Mouse (Mus musculus) liver (tissue): ENCODE measurements at regions not wholly inside any gene's neighbourhood (a gene's known extent, or its start where the extent isn't known, plus 50 kb on each side); places are given as distances from the start of the nearest gene placed in this dataset.
A peak's percentile ranks its signal among the peaks of the same experiment; 100 is the strongest.
"Not testable (repeated sequence)": the region's sequence is repeated elsewhere in the genome, so short reads cannot be mapped to it uniquely, and the experiment has no call there.

ENCODE experiments used
- DNase-seq: peaks from one replicate; pipeline ENCODE4 v3.0.0-alpha.2; 2020; ENCODE audit warnings: mixed read lengths

DNA sequence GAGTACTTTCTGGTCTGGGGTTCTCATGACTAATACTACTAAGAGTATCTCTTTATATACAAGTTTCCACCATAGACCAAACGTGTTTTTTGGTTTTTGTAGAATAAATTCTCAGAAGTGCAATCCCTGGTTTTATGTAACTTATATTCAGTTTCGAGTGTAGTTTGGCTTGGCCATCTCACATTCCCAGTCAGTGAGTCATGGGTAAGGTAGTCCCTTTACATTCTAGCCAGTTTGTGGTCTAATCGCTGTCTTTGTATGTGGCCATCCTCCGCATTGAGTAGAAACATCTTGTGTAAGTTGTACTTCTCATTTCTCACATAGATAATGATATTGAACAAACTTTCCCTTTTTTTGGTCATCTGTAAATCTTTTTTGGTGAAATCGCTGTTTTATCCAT is 88.3 kb downstream of the Anxa5 start:
- no peak for DNase-seq

DNA sequence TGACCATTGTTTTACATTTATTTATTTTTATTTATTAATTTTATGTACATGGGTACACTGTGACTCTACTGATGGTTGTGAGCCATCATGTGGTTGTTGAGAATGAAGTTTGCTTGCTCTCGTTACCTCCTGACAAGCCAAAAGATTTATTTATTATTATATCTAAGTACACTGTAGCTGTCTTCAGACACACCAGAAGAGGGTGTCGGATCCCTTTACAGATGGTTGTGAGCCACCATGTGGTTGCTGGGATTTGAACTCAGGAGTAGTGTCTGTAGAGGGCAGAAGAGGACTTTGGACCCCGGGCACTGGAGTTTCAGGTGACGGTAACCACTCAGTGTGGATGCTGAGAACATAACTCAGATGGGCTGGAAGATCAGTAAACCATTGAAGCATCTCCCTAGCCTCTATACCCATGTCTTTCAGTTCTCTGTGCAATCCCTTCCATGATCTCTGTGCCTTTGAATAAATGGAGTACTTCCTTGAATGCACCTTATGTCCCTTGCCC is 92.2 kb downstream of the Anxa5 start:
- DNase-seq, result no peak

DNA sequence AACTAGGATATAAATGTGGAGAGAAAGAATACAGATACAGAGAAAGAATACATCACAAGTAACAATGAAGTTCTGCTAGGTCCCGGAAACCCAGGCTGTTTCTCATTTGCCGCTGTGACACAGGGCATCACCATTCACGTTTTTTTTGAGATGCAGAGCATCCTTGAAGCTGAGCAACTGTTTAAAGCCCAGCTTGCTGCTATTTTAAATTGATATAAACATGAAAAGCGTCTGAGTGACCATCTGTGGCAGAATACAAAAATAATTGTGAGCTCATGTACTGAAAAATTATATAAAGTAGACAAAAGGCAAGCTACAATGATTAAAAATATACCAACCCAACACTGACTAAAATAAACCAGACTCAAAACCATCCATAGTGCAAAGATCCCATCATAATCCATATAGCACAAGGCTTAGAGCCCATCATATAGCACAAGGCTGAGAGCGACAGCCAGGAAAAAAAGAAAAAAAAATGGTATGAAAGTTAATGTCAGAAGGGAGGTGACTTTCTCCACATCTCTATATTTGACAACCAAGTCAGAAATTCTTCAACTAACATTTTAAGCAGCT is 94.0 kb downstream of the Anxa5 start:
- DNase-seq, result no peak

DNA sequence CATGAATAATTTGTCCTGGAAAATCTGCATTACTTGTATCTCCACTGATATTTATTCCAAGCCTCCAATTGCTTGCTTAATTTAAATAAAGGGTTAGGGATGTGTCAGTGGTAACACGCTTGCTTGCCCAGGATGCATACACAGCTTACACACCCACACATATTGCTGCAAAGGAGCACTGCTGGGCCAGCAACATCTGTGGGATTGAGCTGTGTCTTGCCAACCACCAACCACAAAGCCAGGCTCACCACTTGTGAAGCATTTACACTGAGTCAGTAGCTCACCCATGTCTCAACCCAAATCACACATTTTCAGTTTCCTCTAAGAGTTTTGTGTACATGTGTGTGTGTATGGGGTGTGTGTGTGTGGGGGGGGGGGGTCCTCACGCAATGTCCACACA is 100.0 kb downstream of the Anxa5 start:
- no peak for DNase-seq

DNA sequence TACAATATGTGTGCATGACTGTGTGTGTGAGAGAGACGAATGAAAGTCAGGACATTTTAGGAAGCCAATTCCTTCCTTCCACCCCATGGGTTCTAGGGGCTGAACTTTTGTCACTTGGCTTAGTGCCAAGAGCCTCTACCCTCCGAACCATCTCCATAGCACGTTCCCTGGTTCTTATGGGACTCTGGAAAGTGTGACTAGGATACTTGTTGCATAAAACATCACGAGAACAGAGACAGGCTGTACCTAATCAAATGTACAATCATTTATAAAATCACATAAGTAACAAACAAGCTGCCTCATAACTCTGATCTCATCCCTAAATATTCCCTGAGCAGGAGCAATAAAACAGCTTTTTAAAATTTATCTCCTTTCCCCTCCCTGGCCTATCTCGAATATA is 100.8 kb downstream of the Anxa5 start:
- no peak for DNase-seq

DNA sequence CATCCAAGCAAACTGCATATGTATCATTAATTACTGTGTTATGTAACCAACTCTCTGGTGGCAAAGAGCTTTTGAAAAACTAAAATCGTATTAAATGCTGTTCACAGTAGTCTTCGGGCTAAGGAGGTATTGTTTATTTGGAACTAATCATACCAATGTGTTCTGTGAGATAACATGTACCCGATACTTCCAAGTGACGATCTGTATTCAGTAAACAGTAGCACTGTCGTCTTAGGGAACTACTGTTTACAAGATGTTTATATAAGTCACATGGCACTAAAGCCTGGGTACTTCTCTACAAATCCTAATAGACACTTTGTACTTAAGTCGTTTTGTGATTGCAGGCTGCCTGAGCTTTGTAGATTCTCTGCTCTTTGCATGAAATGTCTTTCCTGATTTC is 114.8 kb downstream of the Anxa5 start:
- no peak for DNase-seq

DNA sequence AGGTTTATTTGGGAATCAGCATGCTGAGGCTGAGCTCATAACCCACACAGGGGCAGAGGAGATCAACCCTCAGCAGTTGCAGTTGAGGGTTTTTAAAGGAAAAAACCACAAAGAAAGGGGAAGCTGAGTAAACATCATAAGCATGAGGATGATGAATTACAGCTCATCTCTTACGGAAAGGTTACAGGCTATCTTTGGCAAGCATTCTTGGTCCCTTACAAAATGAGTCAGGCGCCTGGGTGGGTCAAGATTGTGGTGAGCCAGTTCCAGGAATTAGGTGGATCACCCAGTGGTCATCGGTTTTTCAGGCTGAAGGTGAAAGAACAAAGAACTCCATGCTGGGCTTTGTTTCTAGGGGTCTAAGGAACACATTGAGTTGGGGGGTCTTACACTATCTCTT is 121.5 kb downstream of the Anxa5 start:
- DNase-seq, result not testable (repeated sequence)

DNA sequence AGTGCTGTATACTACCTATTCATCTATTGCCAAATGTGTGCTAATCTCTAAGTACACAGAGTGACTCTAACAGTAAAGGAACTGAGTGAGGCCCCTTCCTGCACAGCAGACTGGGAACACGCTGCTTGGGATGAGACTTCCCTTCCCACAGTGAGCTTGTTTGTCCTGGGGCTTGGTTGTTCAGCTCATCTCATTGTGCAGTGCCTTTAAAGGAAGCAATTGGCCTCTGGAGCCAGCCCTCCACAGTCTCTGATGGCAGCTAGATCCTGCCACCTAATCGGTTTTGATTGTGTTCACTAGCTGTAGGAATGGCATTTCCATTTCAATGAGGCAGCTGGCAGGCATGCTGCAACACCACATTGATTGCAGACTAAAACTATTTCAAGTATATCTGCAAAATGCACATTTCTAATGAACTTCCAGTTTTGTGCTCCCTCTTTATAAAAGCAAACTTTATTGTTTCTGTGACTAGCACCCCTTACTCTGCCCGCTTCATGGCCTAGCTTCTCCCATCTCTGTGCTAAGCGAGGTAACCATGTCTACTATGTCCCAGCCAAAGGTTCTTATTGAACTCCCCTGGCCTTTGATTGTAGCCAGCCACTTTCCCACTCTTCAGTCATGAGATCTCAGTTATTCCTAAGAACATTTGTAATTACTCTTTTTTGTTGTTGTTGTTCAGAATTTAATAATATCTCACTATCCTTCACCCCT is 123.5 kb downstream of the Anxa5 start:
- DNase-seq, result no peak

DNA sequence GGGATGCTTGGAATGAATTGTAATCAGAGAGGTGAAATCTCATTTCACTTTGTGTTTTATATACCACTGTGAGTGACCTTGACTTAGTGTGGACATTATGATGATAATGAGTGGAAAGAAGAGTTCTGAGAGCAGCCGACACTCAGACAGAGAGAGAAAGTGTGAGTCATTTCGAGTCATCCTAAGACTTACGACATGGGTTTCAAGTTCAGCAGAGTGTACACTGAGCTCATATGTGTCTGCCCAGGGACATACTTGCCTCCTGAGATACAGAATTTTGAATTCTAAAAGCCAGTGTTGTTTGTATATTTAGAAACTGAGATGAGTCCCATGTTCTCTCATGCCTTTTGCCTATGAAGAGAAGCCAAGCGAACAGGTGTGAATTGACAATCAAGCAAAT is 126.6 kb downstream of the Anxa5 start:
- DNase-seq, result no peak

DNA sequence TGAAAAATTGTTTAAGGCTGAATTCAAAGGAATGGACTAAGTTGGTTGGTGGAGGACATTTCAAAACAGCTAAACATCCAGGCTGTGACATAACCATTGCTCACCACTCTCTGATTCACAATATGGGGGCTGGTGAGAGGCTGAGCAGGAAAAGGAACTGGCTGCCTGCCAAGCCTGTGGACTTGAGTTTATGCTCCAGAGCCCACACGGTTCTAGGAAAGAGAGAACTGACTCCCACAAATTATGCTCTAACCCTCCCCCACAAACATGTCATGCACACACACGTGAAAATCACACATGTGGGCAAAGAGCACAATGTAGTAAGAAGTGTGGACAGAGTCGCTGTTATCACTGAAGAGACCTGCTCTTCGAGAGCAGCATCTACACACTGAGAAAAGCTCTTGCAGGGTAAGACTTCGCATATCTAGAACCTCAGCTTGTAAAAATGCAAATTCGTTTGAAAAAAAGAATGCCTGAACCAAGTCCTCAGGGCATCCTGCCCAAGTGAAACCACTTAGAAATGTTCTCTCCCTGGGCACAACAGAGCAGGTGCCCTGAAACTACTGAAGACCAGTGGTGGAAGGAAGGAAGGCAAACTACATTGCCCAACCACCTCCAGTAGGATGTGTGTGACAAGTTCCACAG is 118.9 kb upstream of the Qrfpr start:
- peak; percentile 11 for DNase-seq

DNA sequence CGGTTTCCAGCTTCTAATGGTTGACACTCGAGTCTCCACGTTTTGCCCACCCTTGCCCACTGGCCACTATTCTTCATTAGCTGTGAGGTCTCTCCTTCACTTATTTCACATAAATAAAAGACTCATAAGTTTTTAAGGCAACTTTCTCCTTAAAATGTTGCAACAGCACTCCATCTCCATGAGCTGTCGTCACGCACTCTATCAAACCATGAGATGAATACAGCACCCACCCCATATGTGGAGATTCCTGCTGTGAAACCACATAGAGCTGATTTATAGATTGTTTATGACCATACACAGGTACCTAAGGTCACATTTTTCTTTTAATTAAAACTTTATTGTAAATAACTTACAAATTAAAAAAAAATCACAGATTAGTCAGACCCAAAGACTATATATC is 117.5 kb upstream of the Qrfpr start:
- no peak for DNase-seq

DNA sequence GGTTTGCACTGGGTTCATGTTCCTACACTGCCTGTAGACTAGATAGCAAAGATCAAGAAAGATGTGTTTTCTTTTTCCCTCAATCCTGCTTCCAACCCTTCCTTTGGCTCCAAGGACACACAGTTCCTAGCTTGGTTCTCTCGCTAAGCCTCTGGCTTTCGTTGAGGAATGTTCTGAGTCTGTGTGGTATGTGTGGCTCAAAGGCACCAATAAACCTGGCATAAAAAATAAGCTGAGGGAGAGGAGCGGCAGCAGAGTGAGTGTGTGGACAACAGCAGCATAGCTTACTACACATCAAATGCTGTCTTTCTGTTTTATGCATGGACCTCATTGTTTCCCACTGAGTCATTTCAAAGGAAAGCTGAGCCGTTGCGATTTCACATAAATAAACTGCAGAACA is 112.2 kb upstream of the Qrfpr start:
- no peak for DNase-seq

DNA sequence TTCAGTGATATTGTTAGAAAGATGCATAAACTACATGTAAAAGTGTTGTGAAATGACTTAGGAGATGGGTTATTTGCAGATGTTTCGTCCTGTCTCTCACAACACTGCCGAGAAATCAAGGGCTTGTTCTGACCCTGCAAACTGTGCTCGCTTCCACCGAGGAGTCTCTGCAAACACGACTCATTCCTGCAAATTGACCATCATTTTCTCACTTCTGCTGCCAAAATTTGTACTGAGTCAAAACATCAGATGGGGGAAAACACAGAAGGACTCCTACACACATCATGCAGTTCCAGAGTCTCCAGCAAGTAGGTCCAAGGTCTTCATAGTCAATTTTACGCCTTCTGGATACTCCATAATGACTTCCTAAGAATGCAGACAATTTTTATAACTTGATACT is 109.9 kb upstream of the Qrfpr start:
- DNase-seq, result no peak

DNA sequence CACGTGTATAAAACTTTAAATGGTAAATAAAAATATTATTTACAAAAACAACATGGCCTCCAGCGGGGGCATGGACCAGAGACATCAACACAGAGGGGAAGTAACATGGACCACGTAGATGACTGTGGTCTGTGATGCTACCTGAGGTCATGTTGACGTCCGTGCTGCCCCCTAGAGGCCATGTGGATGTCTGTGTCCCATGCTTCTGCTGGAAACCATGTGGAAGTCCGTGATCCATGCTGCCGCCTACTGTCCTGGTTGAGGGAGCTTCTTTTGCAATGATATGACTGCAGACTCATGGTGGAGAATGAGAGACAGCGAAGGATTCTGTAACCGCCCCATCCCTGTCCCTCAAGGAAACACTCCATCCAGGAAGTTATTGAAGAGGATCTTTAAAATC is 108.5 kb upstream of the Qrfpr start:
- peak; percentile 63 for DNase-seq

DNA sequence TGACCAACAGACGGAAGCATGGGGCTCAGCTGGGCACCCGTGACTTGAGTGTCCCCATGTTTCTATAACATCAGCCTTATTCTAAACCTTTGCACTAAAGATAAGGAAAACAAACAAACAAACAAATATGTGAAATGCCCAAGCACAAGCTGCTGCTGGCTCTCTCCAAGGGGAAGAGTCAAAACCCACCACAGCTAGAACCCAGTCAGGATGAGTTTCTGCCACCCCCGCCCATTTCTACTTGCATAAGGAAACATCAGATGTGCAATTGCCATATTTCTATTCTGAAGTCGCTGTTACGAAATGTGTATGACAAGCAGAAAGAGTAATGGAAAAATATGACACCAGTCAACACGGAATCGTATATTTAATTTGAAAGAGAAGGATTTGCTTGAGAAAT is 107.5 kb upstream of the Qrfpr start:
- no peak for DNase-seq

DNA sequence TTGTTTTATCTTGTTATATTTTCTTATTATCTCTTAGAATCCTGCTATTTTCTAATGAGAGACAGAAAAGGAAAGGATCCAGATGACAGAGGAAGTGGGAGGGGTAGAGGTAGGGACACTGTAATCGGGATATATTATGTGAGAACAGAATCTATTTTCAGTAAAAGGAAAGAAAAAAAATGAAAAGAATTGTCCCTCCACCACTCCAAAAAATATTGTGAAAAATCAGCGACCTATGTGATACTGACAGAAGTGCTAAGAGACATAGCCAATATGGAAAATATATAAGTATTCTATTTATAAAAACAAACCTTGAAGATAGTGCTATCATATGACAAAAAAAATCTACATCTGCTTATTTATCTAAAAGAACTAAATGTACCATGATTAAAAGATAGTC is 106.8 kb upstream of the Qrfpr start:
- DNase-seq, result no peak

DNA sequence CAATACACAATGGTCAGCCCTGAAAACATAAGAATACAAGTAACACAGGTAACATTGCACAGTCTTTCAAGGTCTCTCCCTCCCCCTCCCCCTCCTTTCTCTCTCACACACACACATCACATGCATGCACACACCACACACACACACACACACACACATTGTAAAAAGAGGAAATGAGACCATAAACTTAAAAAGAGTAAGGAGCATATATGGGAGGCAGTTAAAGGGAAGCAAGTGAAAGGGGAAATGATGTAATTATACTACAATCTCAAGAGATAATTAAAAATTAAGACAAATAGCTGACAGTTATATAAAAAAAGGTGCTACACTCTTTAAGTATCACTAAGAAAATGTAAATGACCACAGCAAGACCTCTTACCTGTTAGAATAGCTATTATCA is 96.5 kb upstream of the Qrfpr start:
- no peak for DNase-seq

DNA sequence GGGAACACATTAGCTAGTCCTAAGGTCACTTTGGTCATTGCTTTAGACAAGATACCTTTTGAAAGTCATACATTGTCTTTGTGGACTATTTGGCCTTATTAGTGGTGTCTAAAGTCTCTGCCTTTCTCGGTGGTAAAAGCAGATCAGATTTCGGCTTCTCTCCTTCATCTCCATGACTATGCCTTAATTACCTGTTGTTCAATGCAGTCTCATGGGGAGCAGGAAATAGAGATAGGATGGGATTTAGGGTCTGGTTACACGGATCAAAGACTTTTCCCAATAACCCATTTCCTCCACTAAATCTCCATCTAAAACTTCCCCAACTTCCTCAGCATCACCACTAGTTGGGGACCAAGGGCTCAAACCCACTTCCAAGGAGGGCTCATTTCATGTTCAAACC is 89.2 kb upstream of the Qrfpr start:
- no peak for DNase-seq

DNA sequence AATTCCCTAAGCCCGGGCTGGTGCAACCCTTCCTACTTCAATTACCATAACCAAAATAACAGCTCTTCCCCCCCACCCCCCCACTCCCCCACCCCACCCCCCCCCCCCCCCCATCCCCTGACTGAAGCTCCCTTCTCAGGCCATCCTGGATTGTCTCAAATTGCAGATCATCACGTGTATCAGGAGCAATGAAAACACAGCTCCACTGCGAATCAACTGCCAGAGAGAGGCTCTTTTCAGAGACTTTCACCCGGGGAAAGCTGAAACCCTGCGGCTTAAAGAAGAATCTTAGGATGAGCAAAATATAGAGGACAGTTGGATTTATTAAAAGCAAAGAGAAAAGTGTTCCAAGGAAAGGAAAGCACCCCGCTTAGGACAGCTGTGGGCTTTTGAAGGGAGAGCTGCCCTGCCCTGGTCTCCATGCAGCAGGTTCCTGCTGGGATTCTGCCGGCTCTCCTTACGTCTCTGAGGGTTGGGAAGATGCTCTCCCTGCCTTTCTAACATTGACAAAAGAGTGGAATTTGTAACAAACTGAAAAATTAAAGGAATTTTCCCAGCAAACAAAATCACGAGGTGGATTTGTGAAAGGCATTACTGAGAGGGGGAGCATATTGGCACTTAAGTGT is 88.6 kb upstream of the Qrfpr start:
- no peak for DNase-seq

DNA sequence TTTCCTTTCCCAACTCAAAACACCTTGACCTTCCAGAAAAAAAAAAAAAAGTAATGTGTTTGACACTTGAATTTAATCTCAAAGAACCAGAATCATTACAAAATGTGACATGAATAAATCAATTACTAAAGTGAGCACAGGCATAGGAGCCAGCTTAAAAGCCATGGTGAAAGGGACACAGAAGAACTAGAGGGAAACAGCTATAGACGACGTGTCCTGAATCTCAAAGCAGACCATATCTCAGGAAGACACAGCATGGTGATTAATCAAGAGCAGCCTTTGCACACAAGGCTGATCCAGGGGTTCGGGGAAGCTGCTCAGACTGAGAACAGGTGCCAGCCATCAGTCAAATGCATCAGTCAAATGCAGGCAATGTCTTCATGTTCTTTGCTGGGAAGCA is 74.7 kb upstream of the Qrfpr start:
- DNase-seq, result no peak

DNA sequence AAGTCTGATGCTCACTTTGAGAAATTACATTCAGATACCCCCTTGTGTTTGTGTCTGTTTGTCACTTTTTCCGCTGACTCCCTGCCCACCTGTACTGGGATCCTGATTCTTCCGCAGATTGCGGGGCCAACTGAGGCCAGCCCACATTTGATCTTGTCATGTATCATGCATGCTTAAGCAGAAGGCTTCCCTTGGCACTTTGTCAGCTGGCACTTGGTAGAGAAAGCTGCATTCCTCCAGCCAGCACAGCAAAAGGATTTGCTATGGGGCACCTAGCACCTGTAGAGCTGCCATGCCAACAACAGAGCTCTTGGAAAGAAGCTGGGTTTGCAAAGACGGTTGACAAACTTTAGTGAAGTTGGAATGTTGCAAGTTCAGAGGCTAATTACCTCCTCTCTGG is 69.9 kb upstream of the Qrfpr start:
- no peak for DNase-seq

DNA sequence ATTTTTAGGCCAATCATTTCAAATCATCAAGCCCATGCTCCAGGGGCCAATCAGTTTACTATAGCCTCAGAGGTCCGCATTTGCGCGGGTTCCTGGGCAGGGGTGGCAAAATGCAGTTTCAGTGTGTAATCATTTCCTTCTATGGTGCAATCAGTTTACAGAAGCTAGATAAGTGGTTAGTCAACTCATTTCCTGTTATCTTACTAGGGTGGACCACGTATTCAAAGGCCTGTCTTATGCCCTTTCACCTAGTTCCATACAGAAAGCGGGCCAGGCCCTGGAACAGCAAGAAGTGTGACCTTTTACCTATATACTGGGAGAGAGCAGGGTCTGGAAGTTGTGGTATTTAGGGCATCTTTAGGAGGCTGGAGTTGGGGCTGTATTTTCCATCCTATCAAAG is 62.0 kb upstream of the Qrfpr start:
- no peak for DNase-seq

DNA sequence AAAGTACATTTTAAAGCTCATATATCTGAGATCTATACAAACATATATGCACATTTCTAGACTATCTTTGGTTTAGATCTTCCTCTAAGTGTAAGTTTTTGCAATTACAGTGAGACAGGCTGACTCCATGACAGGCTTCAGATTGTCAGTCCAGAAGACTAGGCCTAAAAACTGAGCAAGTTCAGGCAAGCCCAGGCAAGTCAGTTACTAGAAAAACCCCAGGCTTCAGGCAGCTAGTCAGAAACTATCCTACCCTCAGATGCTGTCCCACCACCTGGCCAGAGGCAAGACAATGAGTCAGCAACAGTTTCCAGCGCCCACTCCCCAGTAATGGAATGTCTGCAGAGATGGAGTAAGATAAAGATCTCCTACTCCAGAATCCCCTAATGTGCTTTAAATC is 53.4 kb upstream of the Qrfpr start:
- DNase-seq, result no peak
